Mouse (Mus musculus) T-helper 1 cell (primary cell): ENCODE measurements around the gene Hdac8.

Source experiments
- in situ Hi-C: fragments of 300-600 bp; cut with MboI, MseI; formaldehyde crosslinking; loops from one replicate; pipeline ENCODE4 v1.15.1; 2025; ENCODE audit warnings: high pct_unique_total_duplicates

Hdac8 gene

GRCm38 (mm10) chrX:102504644-102505481 lies at the start of gene Hdac8:
Gene Hdac8 (minus strand): TSS chrX:102505359.
- in situ Hi-C loops = no loop called here

- in situ Hi-C loops = no loop called here
Observed at GRCm38 (mm10) chrX:102509205-102509604, 4.0 kb upstream of the Hdac8 start.

- in situ Hi-C loops = no loop called here
Observed at GRCm38 (mm10) chrX:102504179-102504578, 980 bp downstream of the Hdac8 start.

GRCm38 (mm10) chrX:102493992-102494730 lies 11.0 kb downstream of the Hdac8 start:
- in situ Hi-C loops = loop anchor here (25.0 kb wide), 1 partner anchor 943 kb away; no protein-coding TSS in a partner anchor

GRCm38 (mm10) chrX:102485575-102485974 lies 19.6 kb downstream of the Hdac8 start:
- in situ Hi-C loops = loop anchor here (10.0 to 25.0 kb wide), 2 partner anchors 491 to 952 kb away; no protein-coding TSS in a partner anchor

- in situ Hi-C loops = loop anchor here (5.0 to 25.0 kb wide), 3 partner anchors 262 to 958 kb away; no protein-coding TSS in a partner anchor
Observed at GRCm38 (mm10) chrX:102479665-102480064, 25.5 kb downstream of the Hdac8 start.

- in situ Hi-C loops = loop anchor here (5.0 to 25.0 kb wide), 2 partner anchors 262 to 958 kb away; no protein-coding TSS in a partner anchor
Observed at GRCm38 (mm10) chrX:102478965-102479364, 26.2 kb downstream of the Hdac8 start.

GRCm38 (mm10) chrX:102478481-102478880 lies 26.7 kb downstream of the Hdac8 start:
- in situ Hi-C loops = loop anchor here (5.0 to 25.0 kb wide), 2 partner anchors 261 to 959 kb away; no protein-coding TSS in a partner anchor

- in situ Hi-C loops = loop anchor here (5.0 to 25.0 kb wide), 2 partner anchors 259 to 961 kb away; no protein-coding TSS in a partner anchor
Observed at GRCm38 (mm10) chrX:102476784-102477183, 28.4 kb downstream of the Hdac8 start.

- in situ Hi-C loops = loop anchor here (5.0 to 25.0 kb wide), 2 partner anchors 258 to 962 kb away; no protein-coding TSS in a partner anchor
Observed at GRCm38 (mm10) chrX:102475555-102475954, 29.6 kb downstream of the Hdac8 start.

- in situ Hi-C loops = no loop called here
Observed at GRCm38 (mm10) chrX:102418343-102419127, 86.6 kb downstream of the Hdac8 start.

GRCm38 (mm10) chrX:102416972-102417371 lies 88.2 kb downstream of the Hdac8 start:
- in situ Hi-C loops = no loop called here

- in situ Hi-C loops = no loop called here
Observed at GRCm38 (mm10) chrX:102416386-102416785, 88.8 kb downstream of the Hdac8 start.

GRCm38 (mm10) chrX:102384765-102385164 lies 120.4 kb downstream of the Hdac8 start:
- in situ Hi-C loops = no loop called here

- in situ Hi-C loops = no loop called here
Observed at GRCm38 (mm10) chrX:102383151-102383550, 122.0 kb downstream of the Hdac8 start.

- in situ Hi-C loops = no loop called here
Observed at GRCm38 (mm10) chrX:102366510-102366909, 138.6 kb downstream of the Hdac8 start.

- in situ Hi-C loops = no loop called here
Observed at GRCm38 (mm10) chrX:102362244-102362643, 142.9 kb downstream of the Hdac8 start.

GRCm38 (mm10) chrX:102353412-102353811 lies 151.7 kb downstream of the Hdac8 start:
- in situ Hi-C loops = no loop called here

- in situ Hi-C loops = no loop called here
Observed at GRCm38 (mm10) chrX:102349843-102350731, 155.1 kb downstream of the Hdac8 start.

- in situ Hi-C loops = no loop called here
Observed at GRCm38 (mm10) chrX:102348886-102349486, 156.2 kb downstream of the Hdac8 start.
